In genomic region chr3:144507885-144508284, GRCm38 (mm10) we compare ENCODE assay signal across 28 mouse cellular contexts.
DNase-seq lines count a peak whose midpoint lies in the region; ATAC-seq and TF ChIP-seq lines count a peak whose summit lies in the region.
"Had no signal": no experiment of that assay in that cellular context is flagged by ENCODE, and none has a peak within 500 bp of the region (broad histone marks: within the 10 kb centered on the region; RNA-seq: fewer than 3 reads in every experiment).

No protein-coding gene starts in this region.

- TF ChIP-seq CTCF in forebrain, postnatal 0 days (IDR thresholded peaks at IDR 0.05; ENCODE audit: low read depth): no peak

- H3K27me3 ChIP-seq in forebrain, postnatal 0 days (ENCODE audit: insufficient read depth, low read length): no peaks in the 10 kb centered on the region
- no peaks in the 10 kb centered on the region for H3K27me3 ChIP-seq in forebrain, embryonic 14.5 days (replicated peaks; ENCODE audit: control insufficient read depth, insufficient read depth, low read length)
- H3K27me3 ChIP-seq in megakaryocyte, embryonic 14.5 days (replicated peaks): no peaks in the 10 kb centered on the region
- H3K27me3 ChIP-seq: forebrain, embryonic 12.5 days; hindbrain, embryonic 13.5 days; neural tube, embryonic 12.5 days had no signal

- WGBS in forebrain, postnatal 0 days: 27% methylated on average over 5 of the region's 5 CpGs
- 26% methylated on average over 5 of the region's 5 CpGs for WGBS in forebrain, embryonic 14.5 days

- H3K36me3 ChIP-seq in forebrain, postnatal 0 days (ENCODE audit: insufficient read depth): no peaks in the 10 kb centered on the region
- H3K36me3 ChIP-seq in forebrain, embryonic 14.5 days (ENCODE audit: control insufficient read depth, insufficient read depth, low read length): no peaks in the 10 kb centered on the region
- peaks cover 14% of the 10 kb centered on the region for H3K36me3 ChIP-seq in megakaryocyte, embryonic 14.5 days (replicated peaks; ENCODE audit: low read length)
- H3K36me3 ChIP-seq: forebrain, embryonic 12.5 days; hindbrain, embryonic 13.5 days; neural tube, embryonic 12.5 days had no signal

- no peak overlapping the region for H3K27ac ChIP-seq in forebrain, postnatal 0 days (ENCODE audit: low read depth, low read length)
- no peak overlapping the region for H3K27ac ChIP-seq in forebrain, embryonic 14.5 days (ENCODE audit: low read depth, low read length)
- H3K27ac ChIP-seq: forebrain, embryonic 12.5 days; hindbrain, embryonic 13.5 days; kidney, postnatal 0 days; neural tube, embryonic 12.5 days had no signal

- H3K4me1 ChIP-seq in forebrain, postnatal 0 days (ENCODE audit: insufficient read depth): 0 out of 2 replicates have a peak, but pooled peaks cover 8% of the 10 kb centered on the region
- H3K4me1 ChIP-seq in forebrain, embryonic 14.5 days (ENCODE audit: control insufficient read depth, insufficient read depth, low read length): no peaks in the 10 kb centered on the region
- peaks cover 67% of the 10 kb centered on the region for H3K4me1 ChIP-seq in megakaryocyte, embryonic 14.5 days

- ATAC-seq in forebrain, postnatal 0 days: peak; percentile 25; the same call in 1 of the 2 replicates
- no peak for ATAC-seq in forebrain, embryonic 14.5 days
- ATAC-seq in megakaryocyte, adult 5-6 weeks (ENCODE audit: poor library complexity, severe bottlenecking): no peak
- ATAC-seq in common myeloid progenitor, adult 5-6 weeks (replicated peaks; ENCODE audit: low read depth, poor library complexity, severe bottlenecking): 0 out of 2 replicates have a peak, but pooled peaks have one; percentile 39
- peak; percentile 69 for ATAC-seq in megakaryocyte-erythroid progenitor cell, adult 5-6 weeks (replicated peaks; ENCODE audit: low FRiP score, low TSS enrichment, poor library complexity, severe bottlenecking)
- ATAC-seq: intestine, embryonic 16.5 days; lung, postnatal 0 days had no signal

- H3K9me3 ChIP-seq in forebrain, postnatal 0 days (ENCODE audit: low read length): no peaks in the 10 kb centered on the region
- no peaks in the 10 kb centered on the region for H3K9me3 ChIP-seq in forebrain, embryonic 14.5 days (replicated peaks; ENCODE audit: control insufficient read depth, low read length)
- H3K9me3 ChIP-seq in megakaryocyte, embryonic 14.5 days: no peaks in the 10 kb centered on the region
- H3K9me3 ChIP-seq: forebrain, embryonic 12.5 days; hindbrain, embryonic 13.5 days; neural tube, embryonic 12.5 days had no signal

- no peak for DNase-seq in forebrain, postnatal 0 days
- DNase-seq in forebrain, embryonic 14.5 days (ENCODE audit: low spot score): no peak
- no peak for DNase-seq in right cerebral cortex, adult 18-20 months
- DNase-seq in MN1 (ENCODE audit: low spot score): no peak
- DNase-seq: adrenal gland, postnatal 25 days; cerebellum, adult 18-20 months; cerebellum, postnatal 10 days; gastrocnemius, postnatal 25 days; heart, adult 18-20 months; heart, postnatal 36 days; kidney, adult 8-10 months; kidney, postnatal 4 days; left cerebral cortex, postnatal 4 days; lung, adult 18-20 months; right cerebral cortex, postnatal 14 days; thymus, postnatal 4 days had no signal

- H3K4me3 ChIP-seq in forebrain, postnatal 0 days (ENCODE audit: low read depth, low read length): no peak overlapping the region
- no peak overlapping the region for H3K4me3 ChIP-seq in forebrain, embryonic 14.5 days (ENCODE audit: low read depth, low read length)
- H3K4me3 ChIP-seq in megakaryocyte, embryonic 14.5 days (replicated peaks): peak overlapping the region; percentile 53
- H3K4me3 ChIP-seq: erythroblast, embryonic 14.5 days; forebrain, embryonic 12.5 days; hindbrain, embryonic 13.5 days; neural tube, embryonic 12.5 days had no signal

- no peak overlapping the region for H3K9ac ChIP-seq in forebrain, postnatal 0 days
- H3K9ac ChIP-seq in forebrain, embryonic 14.5 days (ENCODE audit: low read length): no peak overlapping the region
- H3K9ac ChIP-seq: forebrain, embryonic 12.5 days; hindbrain, embryonic 13.5 days; neural tube, embryonic 12.5 days had no signal

- H3K4me2 ChIP-seq in forebrain, postnatal 0 days (ENCODE audit: low read depth): no peak overlapping the region
- H3K4me2 ChIP-seq in forebrain, embryonic 14.5 days (ENCODE audit: low read length): no peak overlapping the region
- H3K4me2 ChIP-seq: forebrain, embryonic 12.5 days; heart, embryonic 11.5 days; hindbrain, embryonic 13.5 days; neural tube, embryonic 12.5 days had no signal

Comparison
In these comparisons a context has a peak if more than half of its experiments do, and no peak if none do; other contexts are left out.
1. ATAC-seq: peak in forebrain, postnatal 0 days (single experiment), common myeloid progenitor, adult 5-6 weeks (single experiment) and megakaryocyte-erythroid progenitor cell, adult 5-6 weeks (single experiment); none in forebrain, embryonic 14.5 days (single experiment) and megakaryocyte, adult 5-6 weeks (single experiment).